Mouse (Mus musculus) adrenal gland, postnatal 36 days (tissue): ENCODE results near the gene Wdr72. TPM values are rescaled to one million over a fixed set of nuclear protein-coding genes. Genes with fewer than 3 reads are reported as not detected.

Source experiments
- DNase-seq, 2 experiments: peaks; one replicate each; pipeline ENCODE4 v3.0.0; 2021; ENCODE audit warnings: mixed read lengths in 1 of 2
- total RNA-seq, 2 experiments: library from RNA; stranded (reverse); gene quantifications; 2 replicates each; pipeline ENCODE4 v1.2.3; 2021

Wdr72 gene
- total RNA-seq, 2 experiments from 2014 or later = not detected

GRCm38 (mm10) chr9:74241292-74241691, 131.1 kb downstream of the Wdr72 start:
- DNase-seq = no peak

DNA sequence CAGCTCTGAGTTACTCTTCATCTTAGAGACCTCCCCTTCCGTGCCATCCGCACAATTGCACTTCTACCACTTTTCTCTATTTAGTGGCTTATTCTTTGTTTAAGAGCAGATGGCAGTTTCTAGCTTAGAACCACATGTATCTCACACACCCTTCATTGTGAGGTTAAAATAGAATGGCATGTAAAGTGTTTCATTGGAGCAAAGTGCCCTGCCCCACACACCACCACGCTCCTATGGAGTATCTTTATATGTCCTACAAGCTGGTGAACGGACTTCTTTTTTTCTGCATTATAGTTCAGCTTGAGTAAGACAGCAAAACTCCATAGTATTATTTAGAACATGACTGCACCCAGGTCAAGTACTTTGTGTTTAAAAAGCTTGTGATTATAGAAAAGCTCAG, 137.9 kb downstream of the Wdr72 start:
- no peak for DNase-seq

DNA sequence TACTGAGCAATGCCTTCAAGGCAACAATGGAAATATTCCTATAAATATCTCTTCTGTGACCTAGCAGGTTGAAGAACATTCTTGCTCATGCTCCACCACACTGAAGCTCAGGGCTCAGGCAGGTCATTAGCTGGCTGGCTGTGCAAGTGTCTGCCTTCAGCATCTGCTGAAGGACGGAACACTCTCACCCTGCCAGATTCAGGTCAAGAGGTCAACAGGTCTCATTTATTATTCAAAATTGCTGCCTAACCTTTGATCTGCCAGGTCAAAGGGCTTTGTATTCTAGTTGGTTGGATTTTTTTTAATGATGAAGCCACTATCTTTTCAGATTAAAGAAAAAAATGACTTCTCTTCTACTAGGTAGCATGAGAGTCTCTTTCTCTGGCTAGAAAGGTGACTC, 139.3 kb downstream of the Wdr72 start:
- no peak for DNase-seq

GRCm38 (mm10) chr9:74250522-74250921, 140.4 kb downstream of the Wdr72 start:
- no peak for DNase-seq

DNA sequence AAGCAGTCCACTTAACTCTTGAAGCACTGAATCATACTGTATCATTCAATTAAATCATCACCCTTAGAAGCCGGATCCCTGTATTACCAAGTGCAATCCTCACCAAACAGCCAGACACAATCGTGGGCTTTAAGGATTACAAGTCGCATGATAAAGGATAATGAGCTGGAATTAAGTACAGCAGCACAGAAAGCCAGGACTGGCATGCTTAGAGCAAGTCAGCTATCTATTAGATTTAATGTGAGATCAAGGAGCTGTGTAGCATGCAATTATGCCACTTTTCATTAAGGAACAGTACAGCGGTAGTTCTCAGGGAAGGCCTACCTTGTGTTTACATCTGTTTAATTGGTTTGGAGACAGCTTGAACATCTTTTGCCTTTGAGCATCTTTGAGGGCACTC, 148.2 kb downstream of the Wdr72 start:
- no peak for DNase-seq

DNA sequence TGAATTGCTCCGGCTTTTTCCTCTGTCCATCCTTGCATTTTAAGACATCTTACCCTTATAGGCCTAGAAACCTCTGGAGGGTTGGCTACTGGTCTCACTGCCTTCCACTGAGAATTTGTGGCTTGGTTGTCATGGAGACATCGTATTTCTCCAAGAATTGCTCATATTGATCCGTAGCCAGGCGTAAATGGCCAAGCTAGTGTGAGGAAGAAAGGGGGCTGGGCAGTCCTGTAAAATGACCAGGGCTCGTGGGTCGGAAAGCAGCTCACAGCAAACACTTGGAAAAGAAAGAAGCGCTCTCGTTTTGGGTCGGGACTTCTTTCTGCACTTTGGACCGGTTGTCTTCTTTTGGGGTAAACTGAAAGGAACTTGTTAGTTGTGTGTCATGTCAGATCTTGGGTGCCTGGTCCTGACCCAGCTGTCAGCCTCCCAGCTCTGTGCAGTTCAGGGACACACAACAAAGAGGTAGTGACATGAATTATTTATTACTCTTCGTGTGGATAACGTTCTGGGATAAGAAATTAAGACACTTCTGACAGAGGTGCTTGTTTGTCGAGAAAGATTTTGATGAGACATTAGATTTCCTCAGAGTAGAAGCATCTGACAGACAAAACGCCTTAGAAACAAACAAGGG, 167.7 kb downstream of the Wdr72 start:
- DNase-seq = no peak

DNA sequence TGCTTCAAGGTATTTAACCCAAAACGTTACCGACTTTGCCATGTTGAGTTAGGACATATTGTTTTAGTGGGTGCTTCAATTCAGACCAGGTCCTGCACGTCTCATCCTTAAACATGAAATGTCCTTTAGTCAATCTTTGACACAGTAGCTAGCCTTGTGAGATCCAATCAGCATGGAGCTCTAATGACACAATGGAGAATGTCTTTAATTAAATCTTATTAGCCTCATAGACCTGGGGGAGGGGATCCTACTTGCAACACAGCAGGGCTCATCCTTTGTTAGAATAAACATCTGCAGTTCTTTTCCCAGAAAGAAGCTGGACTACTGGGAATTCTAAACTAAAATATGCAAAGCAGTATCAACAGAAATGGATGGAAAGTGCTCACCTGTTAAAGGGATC, 171.9 kb downstream of the Wdr72 start:
- no peak for DNase-seq

GRCm38 (mm10) chr9:74286210-74286609, 176.1 kb downstream of the Wdr72 start:
- peak; percentile 32 to 59 for DNase-seq

DNA sequence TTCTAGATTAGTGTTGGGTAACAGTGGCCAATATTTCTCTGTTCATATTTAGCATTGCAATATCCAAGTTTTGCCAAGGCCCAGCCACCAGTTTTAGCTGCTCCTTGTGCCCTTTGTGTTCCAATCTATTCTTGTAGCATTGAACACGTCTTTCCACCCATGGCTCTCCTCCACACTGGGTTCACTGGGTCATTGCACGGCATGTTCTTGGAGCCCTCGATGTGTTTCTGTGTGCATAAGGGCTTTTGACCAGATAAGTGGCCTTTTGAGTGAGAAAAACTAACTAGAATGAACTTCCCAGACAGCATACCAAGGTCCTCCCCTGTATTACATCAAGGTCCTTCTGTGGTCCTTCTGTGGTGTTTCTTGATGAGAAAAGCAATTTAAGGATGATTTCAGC, 184.3 kb downstream of the Wdr72 start:
- DNase-seq = no peak

GRCm38 (mm10) chr9:74318771-74319170, 208.6 kb downstream of the Wdr72 start:
- peak in 1 of 2 experiments; percentile 37 for DNase-seq

- DNase-seq = no peak
Observed at GRCm38 (mm10) chr9:74324089-74324924, 214.2 kb downstream of the Wdr72 start.

- DNase-seq = no peak
Observed at GRCm38 (mm10) chr9:74324925-74325295, 214.8 kb downstream of the Wdr72 start.

DNA sequence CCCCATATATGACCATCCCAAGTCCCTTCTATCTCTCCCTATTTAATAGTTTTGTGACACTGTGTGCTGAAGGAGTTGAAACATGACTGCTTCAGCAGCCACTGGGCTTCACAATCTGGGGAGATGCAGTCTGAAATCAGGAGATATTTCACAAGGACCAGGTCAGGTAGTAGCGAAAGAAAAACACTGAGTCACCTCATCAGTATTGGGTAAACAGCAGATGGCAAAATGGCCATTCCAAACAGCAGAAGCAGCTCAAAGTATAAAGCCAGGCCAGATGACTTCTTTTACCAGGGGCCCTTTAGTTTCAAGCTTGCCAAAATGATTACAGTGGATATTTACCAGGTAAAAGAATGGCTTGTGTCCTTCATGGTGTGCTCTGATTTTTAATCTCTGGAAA, 215.8 kb downstream of the Wdr72 start:
- no peak for DNase-seq

DNA sequence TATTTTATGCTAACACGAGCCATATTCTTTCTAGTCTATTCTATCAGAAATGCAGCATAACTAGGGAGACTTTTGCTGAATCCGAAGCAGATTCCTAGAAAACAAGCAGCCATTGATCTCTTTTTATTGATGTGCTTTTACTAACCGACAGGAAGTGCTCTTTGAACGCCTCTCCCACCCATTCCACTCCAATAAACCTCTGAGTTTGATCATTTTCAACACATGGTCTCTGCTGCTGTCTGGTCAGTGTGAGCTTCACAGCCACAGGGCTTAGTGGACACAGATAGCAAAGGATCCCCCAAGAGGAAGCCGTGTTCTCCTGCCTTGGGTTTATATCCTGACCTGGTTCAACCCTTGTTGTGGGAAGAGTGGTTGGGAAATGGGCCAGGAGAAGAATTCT, 218.7 kb downstream of the Wdr72 start:
- DNase-seq = no peak

GRCm38 (mm10) chr9:74330706-74331495, 220.7 kb downstream of the Wdr72 start:
- DNase-seq = no peak

- no peak for DNase-seq
Observed at GRCm38 (mm10) chr9:74332321-74332720, 222.2 kb downstream of the Wdr72 start.

Other genes with a start within 250 kb of the Wdr72 start
- 1 to 10 TPM; 1.1 to 1.2 TPM for gene Unc13c, start 141.4 kb upstream of the Wdr72 start, total RNA-seq